Mouse (Mus musculus): ENCODE results near the gene Dalrd3.

GRCm38 (mm10) chr9:108599021-108599566 is 29.4 kb downstream of the Dalrd3 start:
- no peak for TF ChIP-seq CTCF (IDR thresholded peaks at IDR 0.05; ENCODE audit: control insufficient read depth, insufficient read depth, insufficient replicate concordance, low read depth, low read length)
- no peak for TF ChIP-seq POLR2A (IDR thresholded peaks at IDR 0.05; ENCODE audit: control insufficient read depth, low read depth, low read length)
